Mouse (Mus musculus) embryonic fibroblast, embryonic 13.5 days (primary cell): ENCODE results near the gene Rab3gap2. TPM values are rescaled to one million over a fixed set of nuclear protein-coding genes. Genes with fewer than 3 reads are reported as not detected.
A peak's percentile ranks its signal among the peaks of the same experiment; 100 is the strongest.

Experiments used
- H3K27ac ChIP-seq: 2 replicates; pipeline ENCODE4 v1.5.1; 2012; ENCODE audit warnings: low read length, control low read depth, inconsistent platforms; ENCODE audit not compliant: insufficient read depth
- H3K4me1 ChIP-seq: 2 replicates; pipeline ENCODE4 v1.6.1; 2011; ENCODE audit warnings: low read length; ENCODE audit not compliant: control insufficient read depth, insufficient read depth
- H3K4me3 ChIP-seq: 2 replicates; pipeline ENCODE4 v1.5.1; 2011; ENCODE audit warnings: mild to moderate bottlenecking, control low read depth, low read length; ENCODE audit not compliant: insufficient read depth
- CTCF ChIP-seq: IDR thresholded peaks from 2 replicates; pipeline ENCODE4 v1.5.1; 2011; ENCODE audit warnings: mild to moderate bottlenecking, control low read depth, low read length, moderate library complexity, borderline replicate concordance; ENCODE audit not compliant: insufficient read depth
- POLR2A ChIP-seq: IDR thresholded peaks from 2 replicates; pipeline ENCODE4 v1.6.1; 2011; ENCODE audit warnings: low read depth, mild to moderate bottlenecking, control low read depth, low read length, moderate library complexity
- polyA plus RNA-seq: library from polyadenylated mRNA; stranded (reverse); fragments of >200 nt; gene quantifications from 2 replicates; pipeline ENCODE4 v1.2.4, GENCODE M21; 2011; ENCODE audit warnings: low read depth; ENCODE audit not compliant: missing spikeins, insufficient read length

Gene Rab3gap2
- polyA plus RNA-seq, 1 experiment, result 42.4 TPM

- Histone ChIP-seq H3K4me1 (no peaks in the 10 kb centered on the region), H3K27ac (peak within 1 kb of the TSS; percentile 63)
- peak; percentile 83 for TF ChIP-seq POLR2A
- no peak for TF ChIP-seq CTCF
These were observed 125.0 kb downstream of the Rab3gap2 start, which contains the start of gene Iars2 for GRCm38 (mm10) chr1:185328721-185329610. Iars2 (minus strand) TSS chr1:185329396.

GRCm38 (mm10) chr1:185329851-185330250 is 125.9 kb downstream of the Rab3gap2 start:
- TF ChIP-seq POLR2A, result no peak
- no peak for TF ChIP-seq CTCF
- H3K4me3 ChIP-seq, result no peak overlapping the region
- H3K4me1 ChIP-seq, result no peaks in the 10 kb centered on the region
- H3K27ac ChIP-seq, result no peak overlapping the region

More at GRCm38 (mm10) chr1:185328721-185329610, 125.0 kb downstream of the Rab3gap2 start, which contains the start of gene Iars2:
- H3K4me3 ChIP-seq, result peak within 1 kb of the TSS; percentile 66

- no peak overlapping the region for H3K4me3 ChIP-seq
- no peak overlapping the region for H3K27ac ChIP-seq
These were observed 127.4 kb downstream of the Rab3gap2 start for GRCm38 (mm10) chr1:185331364-185331763.

GRCm38 (mm10) chr1:185331983-185332430 is 128.1 kb downstream of the Rab3gap2 start, which contains the start of gene Bpnt1:
Bpnt1 (plus strand) TSS chr1:185332149.
- Histone ChIP-seq H3K4me3 (peak within 1 kb of the TSS; percentile 88), H3K27ac (peak within 1 kb of the TSS; percentile 63), H3K4me1 (0 out of 2 replicates have a peak, but pooled peaks cover 2% of the 10 kb centered on the region)
- no peak for TF ChIP-seq CTCF
- TF ChIP-seq POLR2A, result peak; percentile 97

More at GRCm38 (mm10) chr1:185331364-185331763, 127.4 kb downstream of the Rab3gap2 start:
- H3K4me1 ChIP-seq, result 0 out of 2 replicates have a peak, but pooled peaks cover 2% of the 10 kb centered on the region
- TF ChIP-seq POLR2A (no peak), CTCF (no peak)

GRCm38 (mm10) chr1:185333651-185334050 is 129.7 kb downstream of the Rab3gap2 start:
- Histone ChIP-seq H3K4me1 (peaks cover 2% of the 10 kb centered on the region; the same call in 1 of the 2 replicates), H3K27ac (no peak overlapping the region), H3K4me3 (no peak overlapping the region)
- TF ChIP-seq CTCF, result no peak
- TF ChIP-seq POLR2A, result no peak

GRCm38 (mm10) chr1:185334136-185334535 is 130.2 kb downstream of the Rab3gap2 start:
- TF ChIP-seq CTCF, result no peak
- no peak for TF ChIP-seq POLR2A
- Histone ChIP-seq H3K4me1 (peaks cover 2% of the 10 kb centered on the region; the same call in 1 of the 2 replicates), H3K27ac (no peak overlapping the region), H3K4me3 (no peak overlapping the region)

GRCm38 (mm10) chr1:185335231-185335765 is 131.4 kb downstream of the Rab3gap2 start:
- no peak overlapping the region for H3K4me3 ChIP-seq
- H3K4me1 ChIP-seq, result peaks cover 2% of the 10 kb centered on the region; the same call in 1 of the 2 replicates
- H3K27ac ChIP-seq, result no peak overlapping the region
- TF ChIP-seq CTCF (no peak), POLR2A (no peak)

Other genes starting within 250 kb of the Rab3gap2 start
- gene Mark1, start 204.5 kb upstream of the Rab3gap2 start, polyA plus RNA-seq, result 16.4 and 21.2 TPM in 2 replicates
- 42.9 and 48.4 TPM in 2 replicates for gene Iars2, start 125.3 kb downstream of the Rab3gap2 start, polyA plus RNA-seq
- gene Bpnt1, start 128.0 kb downstream of the Rab3gap2 start, polyA plus RNA-seq, result 23.2 and 30.1 TPM in 2 replicates
- 223 and 275 TPM in 2 replicates for gene Eprs, start 158.9 kb downstream of the Rab3gap2 start, polyA plus RNA-seq